Mouse (Mus musculus) heart, postnatal 0 days (tissue): Measurements from ENCODE around the gene Itln1. TPM values are rescaled to one million over a fixed set of nuclear protein-coding genes. Genes with fewer than 3 reads are reported as not detected.

Experiments used
- ATAC-seq: fragments of 200-750 bp; cut with Nextera tagmentation; 2 replicates; pipeline ENCODE4 v1.8.0; 2017; ENCODE audit warnings: low read depth, moderate number of reproducible peaks, moderate library complexity; ENCODE audit not compliant: insufficient read depth
- DNase-seq: peaks from one replicate; pipeline ENCODE4 v3.0.0-alpha.2; 2016; ENCODE audit warnings: low spot score
- H3K27ac ChIP-seq: fragments of 300-500 bp; sonication (generic); 2 replicates; pipeline ENCODE4 v1.5.1; 2014; ENCODE audit warnings: low read depth, mild to moderate bottlenecking
- H3K27me3 ChIP-seq: fragments of 300-500 bp; sonication (generic); 2 replicates; pipeline ENCODE4 v1.6.1; 2014; ENCODE audit warnings: low read length, mixed read lengths; ENCODE audit not compliant: control insufficient read depth, insufficient read depth
- H3K36me3 ChIP-seq: fragments of 300-500 bp; sonication (generic); replicated peaks from 2 replicates; pipeline ENCODE4 v1.6.1; 2014; ENCODE audit warnings: low read length, mixed read lengths; ENCODE audit not compliant: control insufficient read depth, insufficient read depth
- H3K4me1 ChIP-seq: fragments of 300-500 bp; sonication (generic); 2 replicates; pipeline ENCODE4 v1.6.1; 2014; ENCODE audit warnings: antibody characterized with exemption; ENCODE audit not compliant: control insufficient read depth, insufficient read depth
- H3K4me2 ChIP-seq: fragments of 300-500 bp; sonication (generic); 2 replicates; pipeline ENCODE4 v1.6.1; 2014; ENCODE audit warnings: low read depth, mild to moderate bottlenecking, low read length, moderate library complexity
- H3K4me3 ChIP-seq: fragments of 300-500 bp; sonication (generic); 2 replicates; pipeline ENCODE4 v1.5.1; 2014; ENCODE audit warnings: low read depth, low read length
- H3K9ac ChIP-seq: fragments of 300-500 bp; sonication (generic); replicated peaks from 2 replicates; pipeline ENCODE4 v1.6.1; 2014; ENCODE audit warnings: low read depth, low read length, mixed read lengths
- H3K9me3 ChIP-seq: fragments of 300-500 bp; sonication (generic); replicated peaks from 2 replicates; pipeline ENCODE4 v1.6.1; 2016; ENCODE audit warnings: low read length; ENCODE audit not compliant: control insufficient read depth
- CTCF ChIP-seq: IDR thresholded peaks from 2 replicates; pipeline ENCODE4 v1.5.1; 2016; ENCODE audit warnings: antibody characterized with exemption, control low read depth, low read depth
- EP300 ChIP-seq: IDR thresholded peaks from 2 replicates; pipeline ENCODE4 v1.6.1; 2016; ENCODE audit warnings: antibody characterized with exemption, low read depth
- WGBS: fragments of 180-500 bp; shearing (Covaris S2); extraction: QIAGEN DNeasy Blood & Tissue Kit; methylation state at CpG from one replicate; pipeline ENCODE4 v1.1.7; 2014; 5-methylcytosine and 5-hydroxymethylcytosine counted together
- polyA plus RNA-seq: library from polyadenylated mRNA; unstranded; fragments of >200 nt; fragmentation: Nextera tagmentation; extraction: Ambion mirVana; gene quantifications from 2 replicates; pipeline ENCODE4 v1.2.1, GENCODE M21; 2015
- total RNA-seq: library from RNA; depleted of rRNA; stranded (reverse); fragments of >200 nt; gene quantifications from 2 replicates; pipeline ENCODE4 v1.2.3, GENCODE M21; 2014; ENCODE audit warnings: low replicate concordance

The Itln1 gene
- total and polyA plus RNA-seq, 2 experiments from 2014 or later: not detected

- 76% methylated on average over 1 of the region's 1 CpGs for WGBS
- H3K27me3 ChIP-seq: no peaks in the 10 kb centered on the region
- ATAC-seq (no peak), DNase-seq (no peak)
- H3K4me3 ChIP-seq: no peak overlapping the region
- TF ChIP-seq CTCF (no peak), EP300 (no peak)
- H3K4me1 ChIP-seq: no peaks in the 10 kb centered on the region
- 0 out of 2 replicates have a peak, but pooled peaks cover 7% of the 10 kb centered on the region for H3K9me3 ChIP-seq
- no peak overlapping the region for H3K9ac ChIP-seq
- H3K36me3 ChIP-seq: no peaks in the 10 kb centered on the region
- H3K4me2 ChIP-seq: no peak overlapping the region
- H3K27ac ChIP-seq: no peak overlapping the region
Measured at GRCm38 (mm10) chr1:171540694-171541093, 5.6 kb upstream of the Itln1 start.

DNA sequence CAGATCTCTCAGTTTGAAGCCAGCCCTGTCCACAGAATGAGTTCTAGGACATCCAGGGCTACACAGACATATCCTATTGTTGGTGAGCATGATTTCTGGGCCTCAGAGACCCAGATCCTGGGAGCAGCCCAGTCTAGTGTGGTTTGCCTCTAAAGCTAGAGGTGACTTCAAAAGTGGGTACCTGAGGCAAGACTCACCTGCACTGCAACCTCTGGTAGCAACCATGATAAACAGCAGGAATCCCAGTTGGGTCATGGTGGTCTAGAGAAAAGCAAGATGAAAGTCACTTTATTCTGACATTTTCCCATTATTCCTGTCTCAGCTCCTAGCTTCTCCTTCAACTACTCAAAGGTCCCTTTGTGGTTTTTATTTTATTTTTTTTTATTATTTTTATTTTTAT, 537 bp downstream of the Itln1 start:
- H3K4me2 ChIP-seq: no peak overlapping the region
- ATAC-seq (no peak), DNase-seq (no peak)
- no peak overlapping the region for H3K9ac ChIP-seq
- H3K4me1 ChIP-seq: no peaks in the 10 kb centered on the region
- H3K27me3 ChIP-seq: no peaks in the 10 kb centered on the region
- H3K36me3 ChIP-seq: no peaks in the 10 kb centered on the region
- H3K27ac ChIP-seq: no peak overlapping the region
- H3K9me3 ChIP-seq: 0 out of 2 replicates have a peak, but pooled peaks cover 2% of the 10 kb centered on the region
- TF ChIP-seq CTCF: no peak
- TF ChIP-seq EP300: no peak
- no peak overlapping the region for H3K4me3 ChIP-seq

DNA sequence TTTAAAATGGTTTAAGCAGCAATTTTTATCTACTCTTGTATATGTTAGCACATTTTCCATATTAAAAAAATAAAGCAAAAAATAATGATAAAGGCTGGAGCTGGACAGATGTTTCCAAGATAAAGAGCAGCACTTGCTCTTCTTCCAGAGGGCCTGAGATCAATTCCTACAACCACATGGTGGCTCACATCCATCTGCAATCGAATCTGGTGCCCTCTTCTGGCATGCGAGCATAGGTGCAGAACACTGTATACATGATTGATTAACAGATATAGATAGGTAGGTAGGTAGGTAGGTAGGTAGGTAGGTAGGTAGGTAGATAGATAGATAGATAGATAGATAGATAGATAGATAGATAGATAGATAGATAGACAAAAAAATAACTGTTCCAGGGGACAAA, 2.3 kb downstream of the Itln1 start:
- Histone ChIP-seq H3K4me2 (no peak overlapping the region), H3K36me3 (no peaks in the 10 kb centered on the region), H3K4me3 (no peak overlapping the region), H3K4me1 (no peaks in the 10 kb centered on the region), H3K9me3 (no peaks in the 10 kb centered on the region), H3K9ac (no peak overlapping the region), H3K27ac (no peak overlapping the region), H3K27me3 (no peaks in the 10 kb centered on the region)
- TF ChIP-seq EP300 (no peak), CTCF (0 out of 2 replicates have a peak, but pooled peaks have one; percentile 5)
- ATAC-seq (no peak), DNase-seq (no peak)
- WGBS: 59% methylated on average over 2 of the region's 2 CpGs

- DNase-seq (no peak), ATAC-seq (no peak)
- H3K27me3 ChIP-seq: no peaks in the 10 kb centered on the region
- WGBS: 89% methylated on average over 4 of the region's 4 CpGs
- no peak overlapping the region for H3K4me2 ChIP-seq
- no peaks in the 10 kb centered on the region for H3K9me3 ChIP-seq
- no peak overlapping the region for H3K4me3 ChIP-seq
- no peaks in the 10 kb centered on the region for H3K36me3 ChIP-seq
- H3K9ac ChIP-seq: no peak overlapping the region
- TF ChIP-seq EP300 (no peak), CTCF (no peak)
- H3K4me1 ChIP-seq: no peaks in the 10 kb centered on the region
- H3K27ac ChIP-seq: no peak overlapping the region
Measured at GRCm38 (mm10) chr1:171531367-171531766, 3.7 kb downstream of the Itln1 start.

GRCm38 (mm10) chr1:171515557-171515956, 19.5 kb downstream of the Itln1 start:
- Histone ChIP-seq H3K36me3 (no peaks in the 10 kb centered on the region), H3K9ac (no peak overlapping the region), H3K27me3 (no peaks in the 10 kb centered on the region), H3K9me3 (no peaks in the 10 kb centered on the region), H3K27ac (no peak overlapping the region), H3K4me1 (no peaks in the 10 kb centered on the region), H3K4me3 (no peak overlapping the region), H3K4me2 (no peak overlapping the region)
- ATAC-seq (no peak), DNase-seq (no peak)
- no peak for TF ChIP-seq EP300
- no peak for TF ChIP-seq CTCF
- WGBS: 79% methylated on average over 4 of the region's 4 CpGs

- TF ChIP-seq CTCF: no peak
- no peak for TF ChIP-seq EP300
- Histone ChIP-seq H3K9ac (no peak overlapping the region), H3K4me3 (no peak overlapping the region), H3K4me1 (no peaks in the 10 kb centered on the region), H3K36me3 (no peaks in the 10 kb centered on the region), H3K27me3 (no peaks in the 10 kb centered on the region), H3K9me3 (no peaks in the 10 kb centered on the region), H3K4me2 (no peak overlapping the region), H3K27ac (no peak overlapping the region)
- DNase-seq (no peak), ATAC-seq (peak; percentile 51; the same call in 1 of the 2 replicates)
- 9% methylated on average over 1 of the region's 1 CpGs for WGBS
Measured at GRCm38 (mm10) chr1:171515039-171515438, 20.1 kb downstream of the Itln1 start.
